Mouse (Mus musculus) hindbrain, postnatal 0 days (tissue): ENCODE measurements at regions not wholly inside any gene's neighbourhood (a gene's known extent, or its start where the extent isn't known, plus 50 kb on each side); places are given as distances from the start of the nearest gene placed in this dataset.
A peak's percentile ranks its signal among the peaks of the same experiment; 100 is the strongest.

ENCODE experiments used
- ATAC-seq: fragments of 200-750 bp; cut with Nextera tagmentation; 2 replicates; pipeline ENCODE4 v1.8.0; 2017; ENCODE audit warnings: mild to moderate bottlenecking, moderate TSS enrichment, moderate library complexity
- DNase-seq: peaks from one replicate; pipeline ENCODE4 v3.0.0-alpha.2; 2015; ENCODE audit warnings: low spot score
- H3K27ac ChIP-seq: fragments of 300-500 bp; sonication (generic); 2 replicates; pipeline ENCODE4 v1.5.1; 2014; ENCODE audit warnings: mild to moderate bottlenecking
- H3K27me3 ChIP-seq: fragments of 300-500 bp; sonication (generic); 2 replicates; pipeline ENCODE4 v1.6.1; 2014; ENCODE audit warnings: low read length, mixed read lengths; ENCODE audit not compliant: insufficient read depth
- H3K36me3 ChIP-seq: fragments of 300-500 bp; sonication (generic); 2 replicates; pipeline ENCODE4 v1.6.1; 2014; ENCODE audit warnings: low read length, mixed read lengths; ENCODE audit not compliant: insufficient read depth
- H3K4me1 ChIP-seq: fragments of 300-500 bp; sonication (generic); 2 replicates; pipeline ENCODE4 v1.6.1; 2014; ENCODE audit warnings: antibody characterized with exemption, low read length, mixed read lengths; ENCODE audit not compliant: insufficient read depth
- H3K4me2 ChIP-seq: fragments of 300-500 bp; sonication (generic); 2 replicates; pipeline ENCODE4 v1.6.1; 2014; ENCODE audit warnings: low read depth, mild to moderate bottlenecking, low read length, moderate library complexity, mixed read lengths
- H3K4me3 ChIP-seq: fragments of 300-500 bp; sonication (generic); 2 replicates; pipeline ENCODE4 v1.5.1; 2014; ENCODE audit warnings: low read length
- H3K9ac ChIP-seq: fragments of 300-500 bp; sonication (generic); replicated peaks from 2 replicates; pipeline ENCODE4 v1.6.1; 2014; ENCODE audit warnings: mild to moderate bottlenecking, low read length, moderate library complexity, mixed read lengths
- H3K9me3 ChIP-seq: fragments of 300-500 bp; sonication (generic); 2 replicates; pipeline ENCODE4 v1.6.1; 2016; ENCODE audit warnings: low read length, mixed read lengths
- CTCF ChIP-seq: IDR thresholded peaks from 2 replicates; pipeline ENCODE4 v1.5.1; 2016; ENCODE audit warnings: antibody characterized with exemption, control low read depth, low read depth
- WGBS: fragments of 180-500 bp; shearing (Covaris S2); extraction: QIAGEN DNeasy Blood & Tissue Kit; methylation state at CpG from one replicate; pipeline ENCODE4 v1.1.7; 2014; 5-methylcytosine and 5-hydroxymethylcytosine counted together

DNA sequence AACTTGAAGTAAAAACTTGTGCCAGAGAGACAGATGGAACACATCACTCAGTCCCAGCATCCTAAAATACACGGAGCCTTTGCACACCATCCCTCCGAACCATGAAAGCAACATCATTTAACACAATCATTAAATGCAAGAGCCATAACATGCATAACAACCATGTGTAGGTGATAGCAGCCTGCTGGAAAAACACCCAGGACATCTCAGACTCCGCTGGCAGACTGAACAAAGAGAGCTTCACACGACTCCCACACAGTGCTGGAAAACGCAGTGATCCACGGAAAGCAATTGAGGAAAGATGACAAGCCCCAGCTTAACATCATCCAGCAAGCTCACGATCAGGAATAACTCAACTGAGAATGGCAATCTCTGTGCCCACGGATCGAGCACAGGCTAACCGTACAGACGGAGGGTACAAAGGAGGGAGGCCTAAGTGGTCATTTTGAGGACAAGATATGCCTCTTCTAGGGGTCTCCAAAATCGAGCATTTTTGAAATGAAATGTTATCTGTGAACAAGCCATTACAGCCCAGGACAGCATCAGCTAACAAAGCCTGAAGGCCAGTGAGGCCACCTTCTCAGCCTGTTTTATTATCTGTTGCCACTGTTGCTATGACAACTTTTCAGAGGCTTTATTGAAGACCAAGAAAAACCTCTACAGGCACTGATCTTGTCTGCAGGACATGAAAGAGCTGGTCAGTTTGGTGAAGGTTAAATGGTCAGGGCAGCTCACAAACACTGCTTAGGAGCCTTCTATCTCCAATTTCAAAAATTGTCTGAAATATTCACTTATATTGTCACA lies 240.1 kb upstream of the Noct start:
- 36% methylated on average over 12 of the region's 12 CpGs for WGBS
- Histone ChIP-seq H3K9me3 (no peaks in the 10 kb centered on the region), H3K9ac (no peak overlapping the region), H3K27me3 (no peaks in the 10 kb centered on the region), H3K4me1 (no peaks in the 10 kb centered on the region; the same call in 1 of the 2 replicates), H3K4me2 (no peak overlapping the region), H3K4me3 (no peak overlapping the region), H3K36me3 (no peaks in the 10 kb centered on the region), H3K27ac (no peak overlapping the region)
- no peak for ATAC-seq
- TF ChIP-seq CTCF, result no peak
- DNase-seq, result no peak

- DNase-seq (no peak), ATAC-seq (no peak)
- no peaks in the 10 kb centered on the region for H3K36me3 ChIP-seq
- no peaks in the 10 kb centered on the region for H3K9me3 ChIP-seq
- no peaks in the 10 kb centered on the region for H3K27me3 ChIP-seq
- WGBS, result 94% methylated on average over 12 of the region's 12 CpGs
- H3K4me1 ChIP-seq, result no peaks in the 10 kb centered on the region
- H3K4me2 ChIP-seq, result no peak overlapping the region
- no peak overlapping the region for H3K9ac ChIP-seq
- H3K27ac ChIP-seq, result no peak overlapping the region
- TF ChIP-seq CTCF, result no peak
- H3K4me3 ChIP-seq, result no peak overlapping the region
Observed at GRCm38 (mm10) chr3:50987821-50988220, 236.4 kb upstream of the Noct start.

DNA sequence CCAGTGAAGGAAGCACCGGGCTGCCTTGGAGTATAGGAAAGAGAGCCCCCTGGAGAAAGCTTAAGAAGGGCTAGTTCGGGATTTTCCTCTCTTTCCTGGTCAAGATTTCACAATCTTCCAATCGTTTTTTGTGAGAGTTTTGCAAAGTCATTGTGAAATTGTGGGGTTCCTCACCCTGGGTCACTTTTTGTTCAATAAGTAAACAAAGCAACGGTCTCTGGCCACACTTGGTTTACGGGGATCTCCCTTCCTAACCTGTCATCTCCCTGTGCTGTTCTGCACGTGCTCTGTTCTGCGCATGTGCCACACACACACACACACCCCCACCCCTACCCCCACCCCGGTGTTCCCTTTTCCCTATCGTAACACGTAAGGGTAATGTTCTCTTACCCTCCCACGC lies 233.4 kb upstream of the Noct start:
- ATAC-seq (no peak), DNase-seq (no peak)
- Histone ChIP-seq H3K9me3 (no peaks in the 10 kb centered on the region), H3K27me3 (no peaks in the 10 kb centered on the region), H3K36me3 (no peaks in the 10 kb centered on the region), H3K4me2 (no peak overlapping the region), H3K4me1 (no peaks in the 10 kb centered on the region), H3K27ac (no peak overlapping the region), H3K4me3 (no peak overlapping the region), H3K9ac (no peak overlapping the region)
- WGBS, result 78% methylated on average over 11 of the region's 11 CpGs
- no peak for TF ChIP-seq CTCF

DNA sequence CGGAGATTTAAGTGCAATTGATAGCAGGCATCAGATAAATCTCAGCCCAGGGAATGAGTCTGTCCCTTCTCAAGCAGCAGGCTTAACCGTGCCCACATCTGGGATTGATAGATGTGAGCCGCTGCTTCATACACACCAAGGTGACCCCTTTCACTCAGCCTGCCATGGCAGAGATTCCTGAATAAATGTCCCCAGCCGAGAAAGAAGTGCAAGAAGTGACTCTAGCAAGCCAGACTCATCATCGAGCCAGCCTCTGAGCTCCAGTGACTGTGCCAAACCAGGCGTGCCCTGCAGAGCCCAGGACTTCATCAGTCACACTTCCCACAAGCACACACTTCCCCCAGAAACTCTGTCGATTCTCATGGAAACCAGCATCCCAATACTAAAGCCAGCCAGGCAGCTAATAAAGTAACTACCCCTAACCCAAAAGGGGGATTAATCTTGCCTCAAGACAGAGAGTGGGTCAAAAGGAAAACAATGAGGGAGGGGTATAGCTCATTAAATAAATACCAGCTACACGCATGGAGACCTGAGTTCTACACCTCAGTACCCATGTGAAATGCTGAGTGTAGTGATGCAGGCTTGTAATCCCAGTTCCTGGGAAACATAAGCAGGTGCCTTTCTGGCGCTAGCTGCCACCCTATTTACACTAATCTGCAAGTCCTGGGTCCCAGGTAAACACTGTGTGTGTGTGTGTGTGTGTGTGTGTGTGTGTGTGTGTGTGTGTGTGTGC lies 231.5 kb upstream of the Noct start:
- ATAC-seq, result no peak
- no peak overlapping the region for H3K4me2 ChIP-seq
- no peak overlapping the region for H3K27ac ChIP-seq
- H3K9me3 ChIP-seq, result no peaks in the 10 kb centered on the region
- H3K36me3 ChIP-seq, result no peaks in the 10 kb centered on the region
- H3K9ac ChIP-seq, result no peak overlapping the region
- no peak overlapping the region for H3K4me3 ChIP-seq
- 44% methylated on average over 9 of the region's 9 CpGs for WGBS
- H3K27me3 ChIP-seq, result no peaks in the 10 kb centered on the region
- H3K4me1 ChIP-seq, result no peaks in the 10 kb centered on the region
- TF ChIP-seq CTCF, result no peak
- DNase-seq, result peak; percentile 31

DNA sequence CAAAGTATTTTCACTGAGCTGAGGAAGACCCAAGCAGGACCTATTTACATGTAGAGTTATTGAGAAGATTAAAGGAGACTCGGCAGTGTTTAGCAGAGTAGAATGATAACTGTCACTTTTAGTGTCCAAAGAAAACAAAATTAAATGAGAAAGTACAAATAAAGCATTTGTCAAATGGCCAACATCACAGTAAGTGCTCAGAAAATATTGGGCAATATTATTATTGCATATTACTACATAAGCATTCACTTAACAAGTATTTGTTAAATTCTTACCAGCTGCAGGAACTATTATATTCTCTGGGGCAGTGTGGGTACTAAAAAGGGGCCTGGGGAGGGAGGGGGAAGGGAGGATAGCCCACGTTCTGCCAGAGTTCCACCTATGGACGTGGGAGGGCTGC lies 224.5 kb upstream of the Noct start:
- Histone ChIP-seq H3K4me3 (no peak overlapping the region), H3K9ac (no peak overlapping the region), H3K4me1 (no peaks in the 10 kb centered on the region), H3K27ac (no peak overlapping the region), H3K36me3 (no peaks in the 10 kb centered on the region), H3K27me3 (no peaks in the 10 kb centered on the region), H3K9me3 (no peaks in the 10 kb centered on the region), H3K4me2 (no peak overlapping the region)
- ATAC-seq (no peak), DNase-seq (no peak)
- no peak for TF ChIP-seq CTCF
- WGBS, result 66% methylated on average over 3 of the region's 3 CpGs

- WGBS, result 92% methylated on average over 7 of the region's 7 CpGs
- no peak for DNase-seq
- no peak overlapping the region for H3K4me3 ChIP-seq
- no peak overlapping the region for H3K4me2 ChIP-seq
- H3K9me3 ChIP-seq, result no peaks in the 10 kb centered on the region
- ATAC-seq, result no peak
- H3K27me3 ChIP-seq, result no peaks in the 10 kb centered on the region
- no peak overlapping the region for H3K9ac ChIP-seq
- no peaks in the 10 kb centered on the region for H3K4me1 ChIP-seq
- TF ChIP-seq CTCF, result no peak
- H3K36me3 ChIP-seq, result no peaks in the 10 kb centered on the region
- no peak overlapping the region for H3K27ac ChIP-seq
Observed at GRCm38 (mm10) chr3:51000938-51001337, 223.3 kb upstream of the Noct start.

DNA sequence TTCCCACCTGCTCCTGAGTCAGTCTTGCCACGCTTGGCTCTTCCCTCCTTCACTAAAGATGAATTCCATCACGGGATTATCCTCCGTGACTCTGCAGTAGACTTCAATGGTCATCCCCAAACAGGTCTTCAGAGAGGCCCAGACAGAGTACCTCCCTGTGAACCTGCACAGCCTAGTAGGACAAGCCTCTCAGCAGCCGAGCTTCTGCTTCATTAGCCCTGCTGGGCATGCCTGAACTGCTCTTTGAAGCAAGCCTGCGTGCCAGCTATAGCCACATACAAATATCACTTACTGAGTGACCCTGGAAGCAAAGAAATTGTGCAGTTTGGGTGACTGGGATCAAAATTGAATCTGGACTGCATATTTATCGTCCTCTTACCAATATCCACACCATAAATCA lies 221.6 kb upstream of the Noct start:
- H3K27ac ChIP-seq, result 0 out of 2 replicates have a peak overlapping the region, but pooled peaks have one; percentile 26

More for the DNA sequence above, 221.6 kb upstream of the Noct start:
- no peaks in the 10 kb centered on the region for H3K27me3 ChIP-seq
- no peak overlapping the region for H3K9ac ChIP-seq
- H3K36me3 ChIP-seq, result no peaks in the 10 kb centered on the region
- TF ChIP-seq CTCF, result no peak
- H3K4me3 ChIP-seq, result no peak overlapping the region
- WGBS, result 34% methylated on average over 6 of the region's 6 CpGs
- DNase-seq (no peak), ATAC-seq (0 out of 2 replicates have a peak, but pooled peaks have one; percentile 21)
- no peaks in the 10 kb centered on the region for H3K4me1 ChIP-seq
- H3K4me2 ChIP-seq, result no peak overlapping the region
- H3K9me3 ChIP-seq, result no peaks in the 10 kb centered on the region
